Mouse (Mus musculus): ENCODE results near the gene Gm9195.
A peak's percentile ranks its signal among the peaks of the same experiment; 100 is the strongest.

Gene Gm9195

GRCm38 (mm10) chr14:72442936-72443335 is 48.7 kb downstream of the Gm9195 start:
- DNase-seq (ENCODE audit: low spot score in 2 of 2): no peak

GRCm38 (mm10) chr14:72440929-72441328 is 50.7 kb downstream of the Gm9195 start:
- DNase-seq (ENCODE audit: low spot score in 2 of 2): no peak

- DNase-seq (ENCODE audit: low spot score in 2 of 2): no peak
Measured at GRCm38 (mm10) chr14:72440436-72440835, 51.2 kb downstream of the Gm9195 start.

- DNase-seq (ENCODE audit: low spot score in 2 of 2): no peak
Measured at GRCm38 (mm10) chr14:72438976-72439375, 52.7 kb downstream of the Gm9195 start.

- DNase-seq (ENCODE audit: low spot score in 2 of 2): no peak
Measured at GRCm38 (mm10) chr14:72389696-72390095, 101.9 kb downstream of the Gm9195 start.

GRCm38 (mm10) chr14:72389288-72389687 is 102.3 kb downstream of the Gm9195 start:
- no peak for DNase-seq (ENCODE audit: low spot score in 2 of 2)

DNA sequence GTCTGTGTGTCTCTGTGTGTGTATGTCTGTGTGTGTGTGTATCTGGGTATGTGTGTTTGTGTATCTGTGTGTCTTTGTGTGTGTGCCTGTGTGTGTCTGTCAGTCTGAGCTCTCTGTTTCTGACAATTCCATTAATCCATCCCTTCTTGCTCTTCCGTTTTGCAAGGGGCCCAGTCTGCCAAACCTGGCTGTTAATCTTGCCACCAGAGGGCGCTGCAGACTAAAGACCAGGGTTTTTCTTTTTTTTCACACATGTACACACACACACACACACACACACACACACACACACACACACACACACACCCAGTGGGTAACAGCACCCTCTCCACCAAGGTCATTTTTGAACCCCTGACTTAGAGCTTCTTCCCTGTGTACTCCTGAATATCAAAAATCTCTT is 114.4 kb downstream of the Gm9195 start:
- peak in 1 of 2 experiments; percentile 2 for DNase-seq (ENCODE audit: low spot score in 2 of 2)
